Mouse (Mus musculus) heart, adult 2 months (tissue): ENCODE data around the gene Apol8. TPM values are rescaled to one million over a fixed set of nuclear protein-coding genes. Genes with fewer than 3 reads are reported as not detected.

Source experiments
- DNase-seq, 2 experiments: peaks; one replicate each; pipeline ENCODE4 v3.0.0; 2021
- H3K27ac ChIP-seq: fragments of 200-600 bp; 2 replicates; pipeline ENCODE4 v1.8.1; 2022
- H3K27me3 ChIP-seq: fragments of 200-500 bp; 2 replicates; pipeline ENCODE4 v1.6.1; 2012; ENCODE audit warnings: mild to moderate bottlenecking, low read length, inconsistent platforms, mixed read lengths; ENCODE audit not compliant: control insufficient read depth, insufficient read depth
- H3K36me3 ChIP-seq: fragments of 200-500 bp; 2 replicates; pipeline ENCODE4 v1.6.1; 2012; ENCODE audit warnings: low read length, inconsistent platforms; ENCODE audit not compliant: control insufficient read depth, insufficient read depth
- H3K4me1 ChIP-seq: fragments of 200-500 bp; 2 replicates; pipeline ENCODE4 v1.6.1; 2011; ENCODE audit warnings: low read length; ENCODE audit not compliant: control insufficient read depth, insufficient read depth
- H3K4me3 ChIP-seq: fragments of 200-600 bp; 2 replicates; pipeline ENCODE4 v1.8.1; 2022
- H3K79me2 ChIP-seq: fragments of 200-500 bp; replicated peaks from 2 replicates; pipeline ENCODE4 v1.6.1; 2012; ENCODE audit warnings: mild to moderate bottlenecking, inconsistent platforms, low read length, moderate library complexity, mixed read lengths; ENCODE audit not compliant: control insufficient read depth, insufficient read depth
- H3K9ac ChIP-seq: fragments of 200-500 bp; 2 replicates; pipeline ENCODE4 v1.6.1; 2012; ENCODE audit warnings: low read depth, mild to moderate bottlenecking, control low read depth, inconsistent platforms, low read length, mixed read lengths
- CTCF ChIP-seq: fragments of 200-600 bp; IDR thresholded peaks from 2 replicates; pipeline ENCODE4 v1.8.1; 2022; ENCODE audit warnings: antibody characterized with exemption, mild to moderate bottlenecking, moderate library complexity
- EP300 ChIP-seq: fragments of 200-500 bp; IDR thresholded peaks from 2 replicates; pipeline ENCODE4 v1.6.1; 2011; ENCODE audit warnings: low read depth, low read length, control low read depth; ENCODE audit not compliant: insufficient read depth
- POLR2A ChIP-seq: fragments of 200-500 bp; IDR thresholded peaks from 2 replicates; pipeline ENCODE4 v1.6.1; 2011; ENCODE audit warnings: mild to moderate bottlenecking, low read depth, low read length, control low read depth; ENCODE audit not compliant: insufficient read depth
- WGBS: fragments of 180-500 bp; shearing (Covaris S2); methylation state at CpG from one replicate; pipeline ENCODE4 v1.1.7; 2018; 5-methylcytosine and 5-hydroxymethylcytosine counted together
- intact Hi-C: fragments of 180-260 bp; cut with DNase I; formaldehyde crosslinking; loops from one replicate; pipeline ENCODE4 v1.15.1; 2025
- polyA plus RNA-seq: library from polyadenylated mRNA; depleted of rRNA; stranded (reverse); fragments of >200 nt; gene quantifications from 2 replicates; pipeline ENCODE4 v1.2.3, GENCODE M21; 2012
- total RNA-seq, 2 experiments: library from RNA; stranded (reverse); gene quantifications; 2 replicates each; pipeline ENCODE4 v1.2.3; 2021

Apol8 gene
- total and polyA plus RNA-seq, 3 experiments: 0.55 TPM; not detected in 2

- peaks cover 63% of the 10 kb centered on the region for H3K4me1 ChIP-seq
- peaks cover 17% of the 10 kb centered on the region for H3K36me3 ChIP-seq
- intact Hi-C loops: no loop called here
- no peak overlapping the region for H3K4me3 ChIP-seq
- DNase-seq: no peak
- peak overlapping the region; percentile 84 for H3K27ac ChIP-seq
- TF ChIP-seq CTCF (no peak), EP300 (no peak)
- H3K9ac ChIP-seq: no peak overlapping the region
- no peaks in the 10 kb centered on the region for H3K27me3 ChIP-seq
- H3K79me2 ChIP-seq: peaks cover 13% of the 10 kb centered on the region
- whole genome bisulfite sequencing: 22% methylated on average over 4 of the region's 4 CpGs
These were observed 44.4 kb upstream of the Apol8 start for GRCm38 (mm10) chr15:77801188-77801587.

- TF ChIP-seq CTCF (no peak), POLR2A (peak; percentile 59; the same call in 1 of the 2 replicates), EP300 (peak; percentile 96)
- Histone ChIP-seq H3K27me3 (no peaks in the 10 kb centered on the region), H3K36me3 (peaks cover 16% of the 10 kb centered on the region), H3K27ac (peak overlapping the region; percentile 84), H3K79me2 (peaks cover 11% of the 10 kb centered on the region), H3K4me1 (peaks cover 58% of the 10 kb centered on the region), H3K9ac (no peak overlapping the region), H3K4me3 (no peak overlapping the region)
- intact Hi-C loops: no loop called here
- peak; percentile 72 to 87 for DNase-seq
These were observed 43.7 kb upstream of the Apol8 start for GRCm38 (mm10) chr15:77800511-77800910.

DNA sequence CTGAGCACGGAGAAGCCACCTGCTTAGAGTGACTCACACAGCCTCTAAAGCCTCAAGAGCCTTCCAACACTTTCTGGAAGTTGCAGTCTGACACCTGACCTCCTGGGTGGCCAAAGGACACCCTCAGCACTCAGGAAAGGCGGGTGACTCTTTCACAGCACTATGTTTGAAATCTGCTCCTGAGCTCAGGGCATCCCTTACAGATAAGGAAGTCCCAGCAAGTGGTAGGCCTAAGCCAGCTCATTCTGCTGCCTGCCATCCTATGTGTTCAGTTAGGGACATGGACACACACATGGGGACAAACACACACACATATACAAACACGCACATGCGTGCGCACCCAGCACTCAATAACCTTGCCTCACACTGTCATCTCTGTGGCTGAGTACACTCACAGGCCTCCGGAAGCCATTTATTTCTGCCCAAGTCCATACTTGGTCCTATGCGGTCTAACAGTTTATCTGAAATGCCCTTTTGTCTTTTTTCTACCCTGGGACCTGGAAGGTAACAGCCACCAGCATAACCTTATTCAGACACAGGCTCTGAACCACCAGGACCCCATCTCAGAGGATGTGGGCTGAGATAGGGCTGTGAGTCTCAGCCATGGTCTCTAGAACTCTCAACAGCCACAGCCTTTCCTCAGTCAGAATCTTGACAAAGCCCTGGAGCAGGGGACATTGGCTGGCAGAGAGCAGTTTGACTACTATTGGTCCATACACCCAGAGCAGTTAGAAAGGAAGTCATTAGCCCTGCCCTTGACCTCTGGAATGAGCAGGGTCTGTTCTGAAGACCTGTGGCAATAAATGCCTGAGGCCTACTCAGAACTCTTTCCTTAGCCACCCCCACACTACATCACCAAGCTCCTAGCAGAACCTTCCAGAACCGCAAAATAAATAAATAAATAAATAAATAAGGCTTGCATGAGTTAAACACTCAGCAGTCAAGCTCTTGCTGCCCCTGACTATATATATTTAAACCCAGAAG, 43.0 kb upstream of the Apol8 start:
- Histone ChIP-seq H3K79me2 (peaks cover 9% of the 10 kb centered on the region), H3K4me3 (no peak overlapping the region), H3K9ac (no peak overlapping the region), H3K27ac (peak overlapping the region; percentile 84), H3K4me1 (peaks cover 55% of the 10 kb centered on the region), H3K27me3 (no peaks in the 10 kb centered on the region), H3K36me3 (peaks cover 12% of the 10 kb centered on the region)
- DNase-seq: no peak
- TF ChIP-seq POLR2A (no peak), CTCF (no peak), EP300 (no peak)
- intact Hi-C loops: loop anchor here (2.0 to 5.0 kb wide), 2 partner anchors 15 to 118 kb away; no protein-coding TSS in a partner anchor
- 70% methylated on average over 8 of the region's 8 CpGs for WGBS

DNA sequence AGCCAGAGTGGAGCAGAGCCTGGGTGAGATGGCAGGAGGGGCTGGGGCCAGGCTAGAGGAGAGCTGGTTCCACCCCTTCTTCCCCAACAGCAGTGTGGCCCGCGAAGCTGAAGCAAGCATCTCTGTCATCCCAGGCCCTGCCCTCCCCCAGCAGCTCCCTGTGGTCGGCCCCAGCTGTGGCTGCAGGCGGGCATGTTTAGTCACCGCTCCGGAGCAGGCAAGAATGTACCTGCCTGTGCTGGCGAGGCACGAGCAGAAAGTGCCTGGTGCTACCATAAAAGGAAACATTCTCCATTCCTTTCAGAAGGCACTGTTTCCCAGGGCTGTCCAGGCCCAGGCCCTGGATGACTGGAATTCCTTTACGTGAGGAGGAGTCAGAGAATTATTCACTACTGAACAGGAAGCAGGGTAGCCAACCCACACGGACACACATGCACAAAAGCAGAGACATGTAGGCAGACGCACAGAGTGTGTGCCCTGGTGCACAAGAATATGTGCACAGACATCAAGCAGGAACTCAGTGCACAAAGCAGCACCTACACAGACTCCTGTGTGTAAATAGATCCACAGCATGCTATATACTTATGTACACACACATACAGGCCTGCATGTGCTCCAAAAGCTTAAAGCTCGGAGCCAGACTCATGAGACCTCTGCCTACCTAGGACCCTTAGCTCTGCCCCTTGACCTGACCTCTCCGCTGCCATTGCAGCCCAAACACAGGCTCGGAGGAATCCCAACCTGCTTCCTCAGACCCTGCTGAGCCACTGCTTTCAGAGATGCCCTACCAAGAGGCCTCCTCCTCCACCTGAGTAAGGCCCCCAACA, 42.1 kb upstream of the Apol8 start:
- 15% methylated on average over 14 of the region's 14 CpGs for WGBS
- Histone ChIP-seq H3K27me3 (no peaks in the 10 kb centered on the region), H3K4me3 (no peak overlapping the region), H3K79me2 (peaks cover 8% of the 10 kb centered on the region), H3K4me1 (peaks cover 51% of the 10 kb centered on the region), H3K9ac (peak overlapping the region; percentile 17), H3K36me3 (peaks cover 10% of the 10 kb centered on the region), H3K27ac (peak overlapping the region; percentile 84)
- intact Hi-C loops: loop anchor here (1.0 to 5.0 kb wide), 3 partner anchors 16 to 118 kb away; partner anchors contain the start of gene Myh9
- peak in 1 of 2 experiments; percentile 60 for DNase-seq
- TF ChIP-seq EP300 (no peak), POLR2A (0 out of 2 replicates have a peak, but pooled peaks have one; percentile 34)

DNA sequence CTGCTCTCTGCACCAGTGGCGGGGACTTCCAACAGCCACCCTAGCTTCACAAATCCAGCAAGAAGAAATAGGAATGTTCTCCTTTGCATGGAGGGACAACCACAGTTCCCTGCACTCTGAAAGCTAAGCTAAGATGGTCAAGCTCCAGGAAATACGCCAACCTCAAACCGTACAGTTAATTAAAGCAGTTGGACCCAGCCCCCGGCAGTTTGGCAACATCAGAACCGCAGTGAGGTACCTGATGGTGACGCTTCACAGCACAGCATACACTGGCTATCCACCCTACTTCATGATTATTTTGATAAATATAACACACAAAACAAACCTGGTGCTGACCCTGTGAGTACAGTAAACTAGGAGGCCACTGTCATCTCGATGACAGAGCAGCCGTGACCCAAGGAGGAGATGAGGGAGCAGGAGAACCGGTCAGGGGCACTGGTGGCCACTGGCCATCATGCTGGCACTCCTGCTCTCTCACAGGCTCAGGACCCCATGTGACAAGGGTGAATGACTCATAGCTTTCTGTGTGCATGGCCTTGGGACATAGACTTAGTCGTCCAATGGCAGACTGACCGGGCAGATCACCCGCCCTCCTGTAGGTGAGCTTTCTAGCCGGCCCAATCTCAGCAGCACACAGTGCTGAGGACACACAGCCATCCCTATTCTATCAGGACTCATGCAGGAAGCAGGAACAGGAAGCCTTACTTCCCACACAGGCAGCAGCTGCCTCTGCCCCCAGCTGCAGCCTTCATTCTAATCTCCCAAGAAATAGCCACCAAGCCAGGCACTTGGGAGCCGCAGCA, 41.0 kb upstream of the Apol8 start:
- 32% methylated on average over 14 of the region's 14 CpGs for WGBS
- no peaks in the 10 kb centered on the region for H3K27me3 ChIP-seq
- intact Hi-C loops: loop anchor here (1.0 to 5.0 kb wide), 3 partner anchors 17 to 119 kb away; partner anchors contain the start of gene Myh9
- H3K79me2 ChIP-seq: peaks cover 6% of the 10 kb centered on the region
- peak overlapping the region; percentile 84 for H3K27ac ChIP-seq
- DNase-seq: peak in 1 of 2 experiments; percentile 60
- peaks cover 8% of the 10 kb centered on the region for H3K36me3 ChIP-seq
- peak; percentile 26 for TF ChIP-seq CTCF
- 0 out of 2 replicates have a peak, but pooled peaks have one; percentile 66 for TF ChIP-seq EP300
- TF ChIP-seq POLR2A: no peak
- H3K4me1 ChIP-seq: peaks cover 44% of the 10 kb centered on the region
- H3K4me3 ChIP-seq: no peak overlapping the region
- H3K9ac ChIP-seq: no peak overlapping the region; the same call in 1 of the 2 replicates
